Mouse (Mus musculus): ENCODE measurements at regions not wholly inside any gene's neighbourhood (a gene's known extent, or its start where the extent isn't known, plus 50 kb on each side); places are given as distances from the start of the nearest gene placed in this dataset.

GRCm38 (mm10) chr3:149247626-149247987 is 257.3 kb upstream of the Adgrl2 start:
- Histone ChIP-seq H3K27me3 (replicated peaks; ENCODE audit: control insufficient read depth, insufficient read depth, low read length) (no peaks in the 10 kb centered on the region), H3K4me1 (replicated peaks; ENCODE audit: control insufficient read depth, insufficient read depth, low read length) (no peaks in the 10 kb centered on the region), H3K27ac (ENCODE audit: low read depth, low read length) (no peak overlapping the region), H3K4me2 (no peak overlapping the region), H3K9ac (ENCODE audit: low read depth, low read length) (no peak overlapping the region), H3K9me3 (ENCODE audit: control insufficient read depth, low read length) (no peaks in the 10 kb centered on the region), H3K36me3 (ENCODE audit: control insufficient read depth, insufficient read depth, low read length) (no peaks in the 10 kb centered on the region), H3K4me3 (ENCODE audit: low read depth, low read length) (no peak overlapping the region)
- 76% methylated on average over 6 of the region's 6 CpGs for WGBS
- DNase-seq (ENCODE audit: low spot score) (no peak), ATAC-seq (replicated peaks; ENCODE audit: low FRiP score) (no peak)

- no peak overlapping the region for H3K9ac ChIP-seq (ENCODE audit: low read depth, low read length)
- no peak overlapping the region for H3K4me2 ChIP-seq
- H3K27ac ChIP-seq (ENCODE audit: low read depth, low read length) = no peak overlapping the region
- H3K4me3 ChIP-seq (ENCODE audit: low read depth, low read length) = no peak overlapping the region
- H3K27me3 ChIP-seq (replicated peaks; ENCODE audit: control insufficient read depth, insufficient read depth, low read length) = no peaks in the 10 kb centered on the region
- DNase-seq (ENCODE audit: low spot score) (no peak), ATAC-seq (replicated peaks; ENCODE audit: low FRiP score) (no peak)
- H3K36me3 ChIP-seq (ENCODE audit: control insufficient read depth, insufficient read depth, low read length) = no peaks in the 10 kb centered on the region
- H3K4me1 ChIP-seq (replicated peaks; ENCODE audit: control insufficient read depth, insufficient read depth, low read length) = no peaks in the 10 kb centered on the region
- H3K9me3 ChIP-seq (ENCODE audit: control insufficient read depth, low read length) = no peaks in the 10 kb centered on the region
- 81% methylated on average over 10 of the region's 10 CpGs for WGBS
These were observed 256.7 kb upstream of the Adgrl2 start for GRCm38 (mm10) chr3:149246935-149247625.

- H3K27ac ChIP-seq (ENCODE audit: low read depth, low read length) = no peak overlapping the region
- H3K9me3 ChIP-seq (ENCODE audit: control insufficient read depth, low read length) = no peaks in the 10 kb centered on the region
- 89% methylated on average over 3 of the region's 3 CpGs for WGBS
- H3K27me3 ChIP-seq (replicated peaks; ENCODE audit: control insufficient read depth, insufficient read depth, low read length) = no peaks in the 10 kb centered on the region
- H3K36me3 ChIP-seq (ENCODE audit: control insufficient read depth, insufficient read depth, low read length) = no peaks in the 10 kb centered on the region
- ATAC-seq (replicated peaks; ENCODE audit: low FRiP score) (no peak), DNase-seq (ENCODE audit: low spot score) (no peak)
- no peaks in the 10 kb centered on the region for H3K4me1 ChIP-seq (replicated peaks; ENCODE audit: control insufficient read depth, insufficient read depth, low read length)
- H3K4me3 ChIP-seq (ENCODE audit: low read depth, low read length) = no peak overlapping the region
- no peak overlapping the region for H3K9ac ChIP-seq (ENCODE audit: low read depth, low read length)
- H3K4me2 ChIP-seq = no peak overlapping the region
These were observed 249.3 kb upstream of the Adgrl2 start for GRCm38 (mm10) chr3:149239664-149240063.

- DNase-seq (ENCODE audit: low spot score) (no peak), ATAC-seq (replicated peaks; ENCODE audit: low FRiP score) (peak; percentile 45; the same call in 1 of the 2 replicates)
- H3K4me1 ChIP-seq (replicated peaks; ENCODE audit: control insufficient read depth, insufficient read depth, low read length) = no peaks in the 10 kb centered on the region
- 71% methylated on average over 5 of the region's 5 CpGs for WGBS
- no peak overlapping the region for H3K9ac ChIP-seq (ENCODE audit: low read depth, low read length)
- H3K36me3 ChIP-seq (ENCODE audit: control insufficient read depth, insufficient read depth, low read length) = no peaks in the 10 kb centered on the region
- H3K27ac ChIP-seq (ENCODE audit: low read depth, low read length) = no peak overlapping the region
- no peaks in the 10 kb centered on the region for H3K27me3 ChIP-seq (replicated peaks; ENCODE audit: control insufficient read depth, insufficient read depth, low read length)
- no peak overlapping the region for H3K4me3 ChIP-seq (ENCODE audit: low read depth, low read length)
- no peak overlapping the region for H3K4me2 ChIP-seq
- no peaks in the 10 kb centered on the region for H3K9me3 ChIP-seq (ENCODE audit: control insufficient read depth, low read length)
These were observed 247.7 kb upstream of the Adgrl2 start for GRCm38 (mm10) chr3:149238076-149238475.

- Histone ChIP-seq H3K4me1 (replicated peaks; ENCODE audit: control insufficient read depth, insufficient read depth, low read length) (no peaks in the 10 kb centered on the region), H3K27me3 (replicated peaks; ENCODE audit: control insufficient read depth, insufficient read depth, low read length) (no peaks in the 10 kb centered on the region), H3K9me3 (ENCODE audit: control insufficient read depth, low read length) (no peaks in the 10 kb centered on the region), H3K4me2 (no peak overlapping the region), H3K4me3 (ENCODE audit: low read depth, low read length) (no peak overlapping the region), H3K9ac (ENCODE audit: low read depth, low read length) (no peak overlapping the region), H3K36me3 (ENCODE audit: control insufficient read depth, insufficient read depth, low read length) (no peaks in the 10 kb centered on the region), H3K27ac (ENCODE audit: low read depth, low read length) (no peak overlapping the region)
- DNase-seq (ENCODE audit: low spot score) (no peak), ATAC-seq (replicated peaks; ENCODE audit: low FRiP score) (no peak)
- WGBS = 87% methylated on average over 3 of the region's 3 CpGs
These were observed 244.8 kb upstream of the Adgrl2 start for GRCm38 (mm10) chr3:149235183-149235582.

- H3K36me3 ChIP-seq (ENCODE audit: control insufficient read depth, insufficient read depth, low read length) = no peaks in the 10 kb centered on the region
- H3K4me2 ChIP-seq = no peak overlapping the region
- H3K4me3 ChIP-seq (ENCODE audit: low read depth, low read length) = no peak overlapping the region
- H3K4me1 ChIP-seq (replicated peaks; ENCODE audit: control insufficient read depth, insufficient read depth, low read length) = no peaks in the 10 kb centered on the region
- H3K9ac ChIP-seq (ENCODE audit: low read depth, low read length) = no peak overlapping the region
- ATAC-seq (replicated peaks; ENCODE audit: low FRiP score) (no peak), DNase-seq (ENCODE audit: low spot score) (no peak)
- no peak overlapping the region for H3K27ac ChIP-seq (ENCODE audit: low read depth, low read length)
- 79% methylated on average over 8 of the region's 8 CpGs for WGBS
- no peaks in the 10 kb centered on the region for H3K9me3 ChIP-seq (ENCODE audit: control insufficient read depth, low read length)
- no peaks in the 10 kb centered on the region for H3K27me3 ChIP-seq (replicated peaks; ENCODE audit: control insufficient read depth, insufficient read depth, low read length)
These were observed 243.4 kb upstream of the Adgrl2 start for GRCm38 (mm10) chr3:149233691-149234131.

- Histone ChIP-seq H3K27ac (ENCODE audit: low read depth, low read length) (no peak overlapping the region), H3K36me3 (ENCODE audit: control insufficient read depth, insufficient read depth, low read length) (no peaks in the 10 kb centered on the region), H3K9me3 (ENCODE audit: control insufficient read depth, low read length) (no peaks in the 10 kb centered on the region), H3K4me1 (replicated peaks; ENCODE audit: control insufficient read depth, insufficient read depth, low read length) (no peaks in the 10 kb centered on the region), H3K4me2 (no peak overlapping the region), H3K4me3 (ENCODE audit: low read depth, low read length) (no peak overlapping the region), H3K9ac (ENCODE audit: low read depth, low read length) (no peak overlapping the region), H3K27me3 (replicated peaks; ENCODE audit: control insufficient read depth, insufficient read depth, low read length) (no peaks in the 10 kb centered on the region)
- ATAC-seq (replicated peaks; ENCODE audit: low FRiP score) (no peak), DNase-seq (ENCODE audit: low spot score) (no peak)
- 77% methylated on average over 7 of the region's 7 CpGs for WGBS
These were observed 242.9 kb upstream of the Adgrl2 start for GRCm38 (mm10) chr3:149233191-149233641.

- ATAC-seq (replicated peaks; ENCODE audit: low FRiP score) (no peak), DNase-seq (ENCODE audit: low spot score) (no peak)
- no peaks in the 10 kb centered on the region for H3K9me3 ChIP-seq (ENCODE audit: control insufficient read depth, low read length)
- H3K4me3 ChIP-seq (ENCODE audit: low read depth, low read length) = no peak overlapping the region
- H3K4me1 ChIP-seq (replicated peaks; ENCODE audit: control insufficient read depth, insufficient read depth, low read length) = peaks cover 2% of the 10 kb centered on the region
- no peak overlapping the region for H3K27ac ChIP-seq (ENCODE audit: low read depth, low read length)
- H3K36me3 ChIP-seq (ENCODE audit: control insufficient read depth, insufficient read depth, low read length) = no peaks in the 10 kb centered on the region
- H3K9ac ChIP-seq (ENCODE audit: low read depth, low read length) = no peak overlapping the region
- no peaks in the 10 kb centered on the region for H3K27me3 ChIP-seq (replicated peaks; ENCODE audit: control insufficient read depth, insufficient read depth, low read length)
- no peak overlapping the region for H3K4me2 ChIP-seq
- 70% methylated on average over 3 of the region's 3 CpGs for WGBS
These were observed 241.0 kb upstream of the Adgrl2 start for GRCm38 (mm10) chr3:149231346-149231745.

- DNase-seq (ENCODE audit: low spot score) (no peak), ATAC-seq (replicated peaks; ENCODE audit: low FRiP score) (no peak)
- H3K27me3 ChIP-seq (replicated peaks; ENCODE audit: control insufficient read depth, insufficient read depth, low read length) = no peaks in the 10 kb centered on the region
- no peak overlapping the region for H3K27ac ChIP-seq (ENCODE audit: low read depth, low read length)
- H3K36me3 ChIP-seq (ENCODE audit: control insufficient read depth, insufficient read depth, low read length) = no peaks in the 10 kb centered on the region
- no peak overlapping the region for H3K9ac ChIP-seq (ENCODE audit: low read depth, low read length)
- WGBS = 77% methylated on average over 5 of the region's 5 CpGs
- H3K4me1 ChIP-seq (replicated peaks; ENCODE audit: control insufficient read depth, insufficient read depth, low read length) = peaks cover 2% of the 10 kb centered on the region
- H3K4me2 ChIP-seq = no peak overlapping the region
- H3K9me3 ChIP-seq (ENCODE audit: control insufficient read depth, low read length) = no peaks in the 10 kb centered on the region
- H3K4me3 ChIP-seq (ENCODE audit: low read depth, low read length) = no peak overlapping the region
These were observed 237.2 kb upstream of the Adgrl2 start for GRCm38 (mm10) chr3:149227556-149227955.
